Comparison of ENCODE assay signal across 31 mouse cellular contexts in the genomic region with DNA sequence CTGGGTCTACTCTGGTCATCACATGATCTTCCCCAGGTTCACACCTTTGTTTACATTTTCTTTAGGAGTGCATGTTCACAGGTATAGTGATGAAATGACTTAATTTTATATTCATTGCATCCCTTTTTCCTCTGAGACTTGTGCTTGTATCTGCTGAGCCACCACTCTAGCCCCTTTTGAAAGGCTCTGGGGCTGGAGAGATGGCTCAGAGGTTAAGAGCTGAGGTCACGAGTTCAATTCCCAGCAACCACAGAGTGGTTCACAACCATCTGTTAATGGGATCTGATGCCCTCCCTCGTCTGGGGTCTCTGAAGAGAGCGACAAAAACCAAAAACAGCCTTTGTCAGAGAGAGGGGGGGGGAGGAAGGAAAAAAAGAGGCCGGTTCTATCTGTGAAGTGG. TPM values are rescaled to one million over a fixed set of nuclear protein-coding genes. Genes with fewer than 3 reads are reported as not detected.
"Had no signal": no experiment of that assay in that cellular context is flagged by ENCODE, and none has a peak within 500 bp of the region (broad histone marks: within the 10 kb centered on the region; RNA-seq: fewer than 3 reads in every experiment).

No protein-coding gene starts in this region.

- H3K36me3 ChIP-seq: heart, embryonic 10.5 days; heart, embryonic 12.5 days; hindbrain, embryonic 10.5 days; hindbrain, embryonic 12.5 days; limb, embryonic 10.5 days; limb, embryonic 12.5 days; liver, embryonic 13.5 days; liver, embryonic 15.5 days had no signal

- DNase-seq: gastrocnemius, adult 2 months; gastrocnemius, postnatal 10 days; gastrocnemius, postnatal 25 days; heart, adult 18-20 months; heart, postnatal 10 days; heart, postnatal 4 days; kidney, adult 11 months; kidney, adult 8-10 months; kidney, postnatal 10 days; kidney, postnatal 25 days; kidney, postnatal 4 days; liver; liver, embryonic 13.5 days had no signal

- H3K27ac ChIP-seq: gastrocnemius, adult 2 months; heart, embryonic 10.5 days; hindbrain, embryonic 10.5 days; hindbrain, embryonic 12.5 days; hindbrain, embryonic 14.5 days; layer of hippocampus, adult 2 months; left cerebral cortex, adult 2 months; limb, embryonic 10.5 days; limb, embryonic 12.5 days; liver, embryonic 13.5 days; liver, embryonic 15.5 days had no signal

- H3K4me1 ChIP-seq: liver, embryonic 13.5 days; liver, embryonic 15.5 days had no signal

- H3K9ac ChIP-seq: heart, embryonic 12.5 days; hindbrain, embryonic 12.5 days; hindbrain, embryonic 14.5 days; limb, embryonic 12.5 days; liver, embryonic 13.5 days; liver, embryonic 15.5 days had no signal

- H3K4me2 ChIP-seq: heart, embryonic 12.5 days; hindbrain, embryonic 12.5 days; hindbrain, embryonic 14.5 days; limb, embryonic 12.5 days; liver, embryonic 11.5 days; liver, embryonic 13.5 days; liver, embryonic 15.5 days had no signal

- H3K4me3 ChIP-seq: gastrocnemius, adult 2 months; heart, embryonic 10.5 days; heart, embryonic 12.5 days; hindbrain, embryonic 10.5 days; hindbrain, embryonic 12.5 days; layer of hippocampus, adult 2 months; left cerebral cortex, adult 2 months; limb, embryonic 10.5 days; limb, embryonic 12.5 days; liver, embryonic 13.5 days; liver, embryonic 15.5 days had no signal

- H3K9me3 ChIP-seq: heart, embryonic 10.5 days; heart, embryonic 12.5 days; hindbrain, embryonic 10.5 days; hindbrain, embryonic 12.5 days; limb, embryonic 10.5 days; limb, embryonic 12.5 days; liver, embryonic 13.5 days; liver, embryonic 15.5 days had no signal

- H3K27me3 ChIP-seq: heart, embryonic 12.5 days; hindbrain, embryonic 12.5 days had no signal

- ATAC-seq: hindbrain, embryonic 16.5 days; inflammation-experienced regulatory T-cells, adult 6 months had no signal

RNA-seq across cellular contexts. Expression of gene Ooep, which starts 3.0 kb away (rescaled TPM):
- polyA plus RNA-seq: inflammation-experienced regulatory T-cells, adult 6 months had no signal

RNA-seq across cellular contexts. Expression of gene Dppa5a, which starts 7.5 kb away (rescaled TPM):
- polyA plus RNA-seq: heart, embryonic 10.5 days; heart, embryonic 12.5 days; heart, embryonic 14.5 days; heart, embryonic 16.5 days; inflammation-experienced regulatory T-cells, adult 6 months; kidney, embryonic 14.5 days; limb, embryonic 10.5 days; liver, embryonic 11.5 days; liver, embryonic 13.5 days; liver, embryonic 15.5 days had no signal

RNA-seq across cellular contexts. Expression of gene Gsta2, which starts 19.9 kb away (rescaled TPM):
- polyA plus RNA-seq: heart, embryonic 10.5 days; heart, embryonic 12.5 days; heart, embryonic 14.5 days; hindbrain, embryonic 10.5 days; hindbrain, embryonic 12.5 days; hindbrain, embryonic 14.5 days; hindbrain, embryonic 16.5 days; inflammation-experienced regulatory T-cells, adult 6 months; limb, embryonic 10.5 days; limb, embryonic 12.5 days; liver, embryonic 11.5 days; liver, embryonic 13.5 days had no signal

RNA-seq across cellular contexts. Expression of gene Ddx43, which starts 20.1 kb away (rescaled TPM):
- polyA plus RNA-seq: liver, embryonic 13.5 days; liver, embryonic 15.5 days had no signal

RNA-seq across cellular contexts. Expression of gene Omt2b, which starts 48.1 kb away (rescaled TPM):
- polyA plus RNA-seq: heart, embryonic 10.5 days; heart, embryonic 12.5 days; heart, embryonic 14.5 days; heart, embryonic 16.5 days; hindbrain, embryonic 10.5 days; hindbrain, embryonic 12.5 days; hindbrain, embryonic 14.5 days; hindbrain, embryonic 16.5 days; inflammation-experienced regulatory T-cells, adult 6 months; kidney, embryonic 14.5 days; kidney, embryonic 16.5 days; limb, embryonic 10.5 days; limb, embryonic 12.5 days; limb, embryonic 14.5 days; liver, embryonic 11.5 days; liver, embryonic 13.5 days; liver, embryonic 15.5 days had no signal
